Mouse (Mus musculus) CD4-positive naive resting alpha-beta T cell, adult 76 days (primary cell): Measurements from ENCODE around the gene Gpc2. TPM values are rescaled to one million over a fixed set of nuclear protein-coding genes. Genes with fewer than 3 reads are reported as not detected.

Experiments
- total RNA-seq: library from RNA; stranded (reverse); gene quantifications from one replicate; pipeline ENCODE4 v1.2.4, GENCODE M21; 2023

Gpc2 gene
- 1.8 TPM for total RNA-seq

GRCm38 (mm10) chr5:138279585-138280424, at the start of gene Gpc2, which contains the start of the genes Gm43720 and Stag3:
TSS of gene Gpc2 (minus strand) at chr5:138280005.
TSS of gene Gm43720 (minus strand) at chr5:138279958.
TSS of gene Stag3 (plus strand) at chr5:138280240.

GRCm38 (mm10) chr5:138272409-138272923, 7.3 kb downstream of the Gpc2 start, which contains the start of gene Gal3st4:
TSS of gene Gal3st4 (minus strand) at chr5:138272840.

GRCm38 (mm10) chr5:138263260-138264206, 16.3 kb downstream of the Gpc2 start, which contains the start of gene BC037034:
TSS of gene BC037034 (minus strand) at chr5:138264033.

GRCm38 (mm10) chr5:138255353-138256093, 24.3 kb downstream of the Gpc2 start, which contains the start of gene Lamtor4:
TSS of gene Lamtor4 (plus strand) at chr5:138255482.

GRCm38 (mm10) chr5:138225700-138226099, 54.1 kb downstream of the Gpc2 start, which contains the start of gene Nxpe5:
TSS of gene Nxpe5 (plus strand) at chr5:138225898.

Other genes starting within 250 kb of the Gpc2 start
- not detected for gene Smok3c, start 226.8 kb downstream of the Gpc2 start, total RNA-seq
- gene Zkscan1, start 194.9 kb downstream of the Gpc2 start, total RNA-seq: 29.9 TPM
- 14.7 TPM for gene Zscan21, start 163.1 kb downstream of the Gpc2 start, total RNA-seq
- 8.2 TPM for gene Zfp113, start 124.3 kb downstream of the Gpc2 start, total RNA-seq
- gene Cops6, start 118.9 kb downstream of the Gpc2 start, total RNA-seq: 54.9 TPM
- 23.3 TPM for gene Ap4m1, start 108.0 kb downstream of the Gpc2 start, total RNA-seq
- gene Mcm7, start 107.6 kb downstream of the Gpc2 start, total RNA-seq: 83.6 TPM
- gene Taf6, start 92.6 kb downstream of the Gpc2 start, total RNA-seq: 21.1 TPM
- 17.2 TPM for gene Cnpy4, start 92.5 kb downstream of the Gpc2 start, total RNA-seq
- gene Mblac1, start 85.7 kb downstream of the Gpc2 start, total RNA-seq: 1.0 TPM
- 0.38 TPM for gene Nxpe5, start 54.1 kb downstream of the Gpc2 start, total RNA-seq
- 20.9 TPM for gene Lamtor4, start 24.5 kb downstream of the Gpc2 start, total RNA-seq
- gene BC037034, start 16.0 kb downstream of the Gpc2 start, total RNA-seq: 38.4 TPM
- not detected for gene Gal3st4, start 7.2 kb downstream of the Gpc2 start, total RNA-seq
- not detected for gene Gm43720, start within 50 bp of the Gpc2 start, total RNA-seq
- not detected for gene Stag3, start 235 bp upstream of the Gpc2 start, total RNA-seq
- not detected for gene Pvrig, start 62.0 kb upstream of the Gpc2 start, total RNA-seq
- gene Zfp157, start 161.5 kb upstream of the Gpc2 start, total RNA-seq: 17.1 TPM